In the genomic region with DNA sequence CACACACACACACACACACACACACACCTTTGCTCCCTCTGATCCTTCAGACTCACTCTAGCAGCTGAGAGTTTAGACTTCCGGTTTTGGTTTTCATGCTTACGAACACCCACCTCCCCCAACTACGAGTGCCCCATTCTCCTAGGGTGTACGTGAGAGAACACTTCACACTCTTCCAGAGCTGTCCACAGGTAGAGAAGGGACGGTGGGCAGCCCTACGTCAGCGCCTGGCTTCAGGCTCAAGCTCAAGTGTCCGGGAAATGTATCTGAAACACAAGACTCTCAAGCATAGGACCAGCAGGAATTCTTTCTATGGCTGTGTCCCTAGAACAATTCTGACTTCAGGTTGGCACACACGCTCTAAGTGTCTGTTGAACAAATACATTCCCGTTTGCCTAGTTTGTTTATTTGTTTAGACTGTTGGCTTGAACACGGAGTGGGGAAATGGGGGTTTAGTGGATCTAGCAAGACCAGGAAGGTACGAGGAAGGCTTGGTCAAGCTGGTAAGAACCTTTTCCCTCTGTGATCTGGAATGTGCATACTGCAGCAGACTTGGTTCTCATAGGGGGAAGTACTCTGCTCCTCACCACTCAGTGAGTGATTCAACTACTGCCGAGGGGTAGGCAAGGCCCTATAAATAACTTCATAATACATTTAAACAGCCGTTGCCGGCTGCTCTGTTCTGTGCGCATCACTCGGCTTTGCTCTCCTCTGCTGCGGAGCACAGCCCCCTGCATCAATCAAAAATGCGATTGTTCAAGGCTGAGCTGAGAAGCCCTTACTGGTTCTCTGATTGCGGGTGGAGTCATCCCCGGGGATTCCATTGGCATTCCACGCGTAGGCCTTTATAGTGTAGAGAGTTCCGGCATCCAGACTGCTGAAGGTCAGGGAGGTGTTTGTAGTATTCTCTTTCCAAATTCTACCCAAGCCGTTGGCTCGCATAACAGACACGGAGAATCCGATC, we compare ENCODE assay signal across 8 mouse cellular contexts. TPM values are rescaled to one million over a fixed set of nuclear protein-coding genes. Genes with fewer than 3 reads are reported as not detected.
A peak's percentile ranks its signal among the peaks of the same experiment; 100 is the strongest.
DNase-seq lines count a peak whose midpoint lies in the region; ATAC-seq and TF ChIP-seq lines count a peak whose summit lies in the region.

No protein-coding gene starts in this region.

- DNase-seq in left cerebral cortex, adult 18-20 months (ENCODE audit: low spot score in 2 of 2) = peak; percentile 12 to 18
- DNase-seq in left cerebral cortex, postnatal 4 days = no peak
- DNase-seq in adrenal gland, postnatal 25 days = peak; percentile 37
- peak; percentile 15 for DNase-seq in hindbrain, postnatal 0 days (ENCODE audit: low spot score)
- peak; percentile 73 for DNase-seq in lung, embryonic 14.5 days
- peak; percentile 11 for DNase-seq in right cerebral cortex, postnatal 14 days
- DNase-seq in midbrain, embryonic 14.5 days = no peak

- 51% methylated on average over 28 of the region's 28 CpGs for WGBS in hindbrain, postnatal 0 days
- WGBS in lung, embryonic 14.5 days = 25% methylated on average over 28 of the region's 28 CpGs
- WGBS in midbrain, embryonic 14.5 days = 79% methylated on average over 28 of the region's 28 CpGs
- WGBS in midbrain, embryonic 16.5 days = 70% methylated on average over 28 of the region's 28 CpGs

- H3K9me3 ChIP-seq in hindbrain, postnatal 0 days (ENCODE audit: low read length) = no peaks in the 10 kb centered on the region
- H3K9me3 ChIP-seq in lung, embryonic 14.5 days (ENCODE audit: low read depth, low read length) = no peaks in the 10 kb centered on the region
- H3K9me3 ChIP-seq in midbrain, embryonic 14.5 days (ENCODE audit: control insufficient read depth, low read length) = no peaks in the 10 kb centered on the region
- no peaks in the 10 kb centered on the region for H3K9me3 ChIP-seq in midbrain, embryonic 16.5 days (replicated peaks; ENCODE audit: control insufficient read depth, low read length, poor library complexity, severe bottlenecking)

- H3K27me3 ChIP-seq in hindbrain, postnatal 0 days (ENCODE audit: insufficient read depth, low read length) = no peaks in the 10 kb centered on the region
- H3K27me3 ChIP-seq in lung, embryonic 14.5 days (ENCODE audit: insufficient read depth, low read length) = no peaks in the 10 kb centered on the region
- no peaks in the 10 kb centered on the region for H3K27me3 ChIP-seq in midbrain, embryonic 14.5 days (ENCODE audit: control insufficient read depth, insufficient read depth, low read length)
- H3K27me3 ChIP-seq in midbrain, embryonic 16.5 days (ENCODE audit: control insufficient read depth, insufficient read depth, low read depth, low read length) = no peaks in the 10 kb centered on the region

- TF ChIP-seq CTCF in hindbrain, postnatal 0 days (IDR thresholded peaks at IDR 0.05; ENCODE audit: low read depth) = no peak
- no peak for TF ChIP-seq CTCF in lung, embryonic 14.5 days (IDR thresholded peaks at IDR 0.05; ENCODE audit: low read depth)

- intact Hi-C loops in left cerebral cortex, postnatal 4 days (cut with DNase I) = no loop called here

- peak; percentile 32; the same call in 1 of the 2 replicates for ATAC-seq in hindbrain, postnatal 0 days
- ATAC-seq in lung, embryonic 14.5 days (ENCODE audit: insufficient read depth) = peak; percentile 61
- ATAC-seq in midbrain, embryonic 14.5 days (ENCODE audit: low FRiP score, low TSS enrichment) = no peak
- ATAC-seq in midbrain, embryonic 16.5 days = no peak

- peaks cover 4% of the 10 kb centered on the region; the same call in 1 of the 2 replicates for H3K4me1 ChIP-seq in hindbrain, postnatal 0 days (ENCODE audit: insufficient read depth, low read length)
- H3K4me1 ChIP-seq in lung, embryonic 14.5 days (ENCODE audit: insufficient read depth) = peaks cover 15% of the 10 kb centered on the region
- H3K4me1 ChIP-seq in midbrain, embryonic 14.5 days (ENCODE audit: control insufficient read depth, insufficient read depth, low read length) = no peaks in the 10 kb centered on the region
- H3K4me1 ChIP-seq in midbrain, embryonic 16.5 days (ENCODE audit: control insufficient read depth, insufficient read depth, low read length) = no peaks in the 10 kb centered on the region

- no peak overlapping the region for H3K4me3 ChIP-seq in hindbrain, postnatal 0 days (ENCODE audit: low read length)
- H3K4me3 ChIP-seq in lung, embryonic 14.5 days (ENCODE audit: low read depth, low read length) = no peak overlapping the region
- H3K4me3 ChIP-seq in midbrain, embryonic 14.5 days (replicated peaks; ENCODE audit: low read depth, low read length) = no peak overlapping the region
- H3K4me3 ChIP-seq in midbrain, embryonic 16.5 days (ENCODE audit: low read depth, low read length) = no peak overlapping the region

- no peak overlapping the region for H3K27ac ChIP-seq in hindbrain, postnatal 0 days
- peak overlapping the region; percentile 39; the same call in 1 of the 2 replicates for H3K27ac ChIP-seq in lung, embryonic 14.5 days (ENCODE audit: low read depth)
- no peak overlapping the region for H3K27ac ChIP-seq in midbrain, embryonic 14.5 days (replicated peaks; ENCODE audit: low read depth, low read length)
- H3K27ac ChIP-seq in midbrain, embryonic 16.5 days (ENCODE audit: low read length) = no peak overlapping the region

- no peak overlapping the region for H3K9ac ChIP-seq in hindbrain, postnatal 0 days (replicated peaks; ENCODE audit: low read length)
- H3K9ac ChIP-seq in lung, embryonic 14.5 days = 0 out of 2 replicates have a peak overlapping the region, but pooled peaks have one; percentile 21
- H3K9ac ChIP-seq in midbrain, embryonic 14.5 days (replicated peaks; ENCODE audit: low read length) = no peak overlapping the region
- no peak overlapping the region for H3K9ac ChIP-seq in midbrain, embryonic 16.5 days (ENCODE audit: low read depth, low read length)

- no peaks in the 10 kb centered on the region for H3K36me3 ChIP-seq in hindbrain, postnatal 0 days (ENCODE audit: insufficient read depth, low read length)
- H3K36me3 ChIP-seq in lung, embryonic 14.5 days (ENCODE audit: insufficient read depth) = no peaks in the 10 kb centered on the region
- no peaks in the 10 kb centered on the region for H3K36me3 ChIP-seq in midbrain, embryonic 14.5 days (ENCODE audit: control insufficient read depth, insufficient read depth, low read length)
- H3K36me3 ChIP-seq in midbrain, embryonic 16.5 days (ENCODE audit: control insufficient read depth, insufficient read depth, low read length) = no peaks in the 10 kb centered on the region

- H3K4me2 ChIP-seq in hindbrain, postnatal 0 days (ENCODE audit: low read depth, low read length) = peak overlapping the region; percentile 12; the same call in 1 of the 2 replicates
- H3K4me2 ChIP-seq in lung, embryonic 14.5 days = peak overlapping the region; percentile 38
- no peak overlapping the region for H3K4me2 ChIP-seq in midbrain, embryonic 14.5 days (ENCODE audit: low read length)
- no peak overlapping the region for H3K4me2 ChIP-seq in midbrain, embryonic 16.5 days (ENCODE audit: low read length)

RNA-seq across cellular contexts. Expression of gene Fndc7, which starts 9.0 kb away (rescaled TPM):
- total RNA-seq in left cerebral cortex, adult 18-20 months (2021) = under 1 TPM; 0.07 to 0.42 TPM
- total RNA-seq in left cerebral cortex, postnatal 4 days (2021) = under 1 TPM in 1 of 2 experiments, not detected in 1; 0.14 TPM
- total RNA-seq in adrenal gland, postnatal 25 days (2021) = 0.57 and 0.79 TPM in 2 replicates
- 0.14 and 0.16 TPM in 2 replicates for total RNA-seq in hindbrain, postnatal 0 days (2014; rRNA removed)
- polyA plus RNA-seq in hindbrain, postnatal 0 days (2015; fragmentation: Nextera tagmentation; extraction: Ambion mirVana) = 0.06 TPM in 1 of 2 replicates, not detected in the other
- polyA plus RNA-seq in lung, embryonic 14.5 days (2014; fragmentation: Nextera tagmentation; extraction: Ambion mirVana) = 0.12 and 0.59 TPM in 2 replicates
- polyA plus RNA-seq in midbrain, embryonic 14.5 days (2014; fragmentation: Nextera tagmentation; extraction: Ambion mirVana) = not detected in 2 replicates
- polyA plus RNA-seq in midbrain, embryonic 16.5 days (2015; fragmentation: Nextera tagmentation; extraction: Ambion mirVana) = 0.08 TPM in 1 of 2 replicates, not detected in the other

RNA-seq across cellular contexts. Expression of gene Prpf38b, which starts 30.7 kb away (rescaled TPM):
- 10 to 100 TPM; 40.2 to 43.5 TPM for total RNA-seq in left cerebral cortex, adult 18-20 months (2021)
- 10 to 100 TPM; 49.4 to 57.6 TPM for total RNA-seq in left cerebral cortex, postnatal 4 days (2021)
- 77.1 and 78.8 TPM in 2 replicates for total RNA-seq in adrenal gland, postnatal 25 days (2021)
- 23.8 and 26.7 TPM in 2 replicates for total RNA-seq in hindbrain, postnatal 0 days (2014; rRNA removed)
- 39.4 and 41.8 TPM in 2 replicates for polyA plus RNA-seq in hindbrain, postnatal 0 days (2015; fragmentation: Nextera tagmentation; extraction: Ambion mirVana)
- polyA plus RNA-seq in lung, embryonic 14.5 days (2014; fragmentation: Nextera tagmentation; extraction: Ambion mirVana) = 65.8 and 72.0 TPM in 2 replicates
- polyA plus RNA-seq in midbrain, embryonic 14.5 days (2014; fragmentation: Nextera tagmentation; extraction: Ambion mirVana) = 44.0 and 51.5 TPM in 2 replicates
- polyA plus RNA-seq in midbrain, embryonic 16.5 days (2015; fragmentation: Nextera tagmentation; extraction: Ambion mirVana) = 54.2 and 56.8 TPM in 2 replicates

RNA-seq across cellular contexts. Expression of gene Stxbp3, which starts 40.5 kb away (rescaled TPM):
- total RNA-seq in left cerebral cortex, adult 18-20 months (2021) = 10 to 100 TPM; 19.3 to 19.9 TPM
- total RNA-seq in left cerebral cortex, postnatal 4 days (2021) = 10 to 100 TPM; 10.6 to 12.2 TPM
- 45.0 and 63.2 TPM in 2 replicates for total RNA-seq in adrenal gland, postnatal 25 days (2021)
- 7.6 and 34.3 TPM in 2 replicates for total RNA-seq in hindbrain, postnatal 0 days (2014; rRNA removed)
- 13.4 and 17.1 TPM in 2 replicates for polyA plus RNA-seq in hindbrain, postnatal 0 days (2015; fragmentation: Nextera tagmentation; extraction: Ambion mirVana)
- 33.8 and 35.0 TPM in 2 replicates for polyA plus RNA-seq in lung, embryonic 14.5 days (2014; fragmentation: Nextera tagmentation; extraction: Ambion mirVana)
- polyA plus RNA-seq in midbrain, embryonic 14.5 days (2014; fragmentation: Nextera tagmentation; extraction: Ambion mirVana) = 12.4 and 16.0 TPM in 2 replicates
- 16.2 and 16.9 TPM in 2 replicates for polyA plus RNA-seq in midbrain, embryonic 16.5 days (2015; fragmentation: Nextera tagmentation; extraction: Ambion mirVana)

RNA-seq across cellular contexts. Expression of gene Henmt1, which starts 58.8 kb away (rescaled TPM):
- 1 to 10 TPM; 1.7 to 2.3 TPM for total RNA-seq in left cerebral cortex, adult 18-20 months (2021)
- total RNA-seq in left cerebral cortex, postnatal 4 days (2021) = 1 to 10 TPM; 4.4 to 5.8 TPM
- not detected in 2 replicates for total RNA-seq in adrenal gland, postnatal 25 days (2021)
- total RNA-seq in hindbrain, postnatal 0 days (2014; rRNA removed) = 1.0 and 2.2 TPM in 2 replicates
- polyA plus RNA-seq in hindbrain, postnatal 0 days (2015; fragmentation: Nextera tagmentation; extraction: Ambion mirVana) = 2.0 and 2.6 TPM in 2 replicates
- polyA plus RNA-seq in lung, embryonic 14.5 days (2014; fragmentation: Nextera tagmentation; extraction: Ambion mirVana) = 0.28 and 0.63 TPM in 2 replicates
- polyA plus RNA-seq in midbrain, embryonic 14.5 days (2014; fragmentation: Nextera tagmentation; extraction: Ambion mirVana) = 1.0 and 2.9 TPM in 2 replicates
- 2.9 and 3.0 TPM in 2 replicates for polyA plus RNA-seq in midbrain, embryonic 16.5 days (2015; fragmentation: Nextera tagmentation; extraction: Ambion mirVana)

RNA-seq across cellular contexts. Expression of gene Gm9857, which starts 59.4 kb away (rescaled TPM):
- total RNA-seq in left cerebral cortex, adult 18-20 months (2021) = not detected
- total RNA-seq in left cerebral cortex, postnatal 4 days (2021) = 1 to 10 TPM in 1 of 2 experiments, not detected in 1; 2.0 TPM
- not detected in 2 replicates for total RNA-seq in adrenal gland, postnatal 25 days (2021)
- total RNA-seq in hindbrain, postnatal 0 days (2014; rRNA removed) = not detected in 2 replicates
- 0.54 TPM in 1 of 2 replicates, not detected in the other for polyA plus RNA-seq in hindbrain, postnatal 0 days (2015; fragmentation: Nextera tagmentation; extraction: Ambion mirVana)
- not detected in 2 replicates for polyA plus RNA-seq in lung, embryonic 14.5 days (2014; fragmentation: Nextera tagmentation; extraction: Ambion mirVana)
- polyA plus RNA-seq in midbrain, embryonic 14.5 days (2014; fragmentation: Nextera tagmentation; extraction: Ambion mirVana) = 2.0 TPM in 1 of 2 replicates, not detected in the other
- 0.80 TPM in 1 of 2 replicates, not detected in the other for polyA plus RNA-seq in midbrain, embryonic 16.5 days (2015; fragmentation: Nextera tagmentation; extraction: Ambion mirVana)

Comparison
In these comparisons a context has a peak if more than half of its experiments do, and no peak if none do; other contexts are left out.
1. DNase-seq: peak in left cerebral cortex, adult 18-20 months (2 of 2), adrenal gland, postnatal 25 days (single experiment), hindbrain, postnatal 0 days (single experiment), lung, embryonic 14.5 days (single experiment) and right cerebral cortex, postnatal 14 days (single experiment); none in left cerebral cortex, postnatal 4 days (single experiment) and midbrain, embryonic 14.5 days (single experiment).
2. ATAC-seq: peak in hindbrain, postnatal 0 days (single experiment) and lung, embryonic 14.5 days (single experiment); none in midbrain, embryonic 14.5 days (single experiment) and midbrain, embryonic 16.5 days (single experiment).
3. H3K4me2 ChIP-seq: peak in hindbrain, postnatal 0 days (single experiment) and lung, embryonic 14.5 days (single experiment); none in midbrain, embryonic 14.5 days (single experiment) and midbrain, embryonic 16.5 days (single experiment).